Mouse (Mus musculus) limb, embryonic 13.5 days (tissue): ENCODE results near the gene Spag6. TPM values are rescaled to one million over a fixed set of nuclear protein-coding genes. Genes with fewer than 3 reads are reported as not detected.

Experiments
- ATAC-seq: fragments of 200-750 bp; cut with Nextera tagmentation; 2 replicates; pipeline ENCODE4 v1.8.0; 2017; ENCODE audit warnings: low read depth, moderate number of reproducible peaks, moderate TSS enrichment; ENCODE audit not compliant: low FRiP score
- H3K27ac ChIP-seq: fragments of 300-500 bp; sonication (generic); 2 replicates; pipeline ENCODE4 v1.5.1; 2015; ENCODE audit warnings: inconsistent platforms, mild to moderate bottlenecking, moderate library complexity
- H3K27me3 ChIP-seq: fragments of 300-500 bp; sonication (generic); 2 replicates; pipeline ENCODE4 v1.6.1; 2015; ENCODE audit warnings: mild to moderate bottlenecking, inconsistent platforms
- H3K36me3 ChIP-seq: fragments of 300-500 bp; sonication (generic); 2 replicates; pipeline ENCODE4 v1.6.1; 2015; ENCODE audit warnings: inconsistent platforms, mild to moderate bottlenecking, moderate library complexity
- H3K4me1 ChIP-seq: fragments of 300-500 bp; sonication (generic); 2 replicates; pipeline ENCODE4 v1.6.1; 2015; ENCODE audit warnings: inconsistent platforms
- H3K4me2 ChIP-seq: fragments of 300-500 bp; sonication (generic); replicated peaks from 2 replicates; pipeline ENCODE4 v1.6.1; 2015; ENCODE audit warnings: inconsistent platforms, mild to moderate bottlenecking, moderate library complexity
- H3K4me3 ChIP-seq: fragments of 300-500 bp; sonication (generic); 2 replicates; pipeline ENCODE4 v1.5.1; 2015; ENCODE audit warnings: moderate library complexity, mild to moderate bottlenecking, inconsistent platforms
- H3K9ac ChIP-seq: fragments of 300-500 bp; sonication (generic); 2 replicates; pipeline ENCODE4 v1.6.1; 2015; ENCODE audit warnings: mild to moderate bottlenecking, inconsistent platforms
- H3K9me3 ChIP-seq: fragments of 300-500 bp; sonication (generic); 2 replicates; pipeline ENCODE4 v1.6.1; 2016; ENCODE audit warnings: inconsistent platforms
- WGBS: fragments of 180-500 bp; shearing (Covaris S2); methylation state at CpG from one replicate; pipeline ENCODE4 v1.1.7; 2015; 5-methylcytosine and 5-hydroxymethylcytosine counted together
- polyA plus RNA-seq: library from polyadenylated mRNA; unstranded; fragments of >200 nt; fragmentation: Nextera tagmentation; extraction: Ambion mirVana; gene quantifications from 2 replicates; pipeline ENCODE4 v1.2.1, GENCODE M21; 2015

The Spag6 gene
- polyA plus RNA-seq, 1 experiment from 2014 or later, result not detected

DNA sequence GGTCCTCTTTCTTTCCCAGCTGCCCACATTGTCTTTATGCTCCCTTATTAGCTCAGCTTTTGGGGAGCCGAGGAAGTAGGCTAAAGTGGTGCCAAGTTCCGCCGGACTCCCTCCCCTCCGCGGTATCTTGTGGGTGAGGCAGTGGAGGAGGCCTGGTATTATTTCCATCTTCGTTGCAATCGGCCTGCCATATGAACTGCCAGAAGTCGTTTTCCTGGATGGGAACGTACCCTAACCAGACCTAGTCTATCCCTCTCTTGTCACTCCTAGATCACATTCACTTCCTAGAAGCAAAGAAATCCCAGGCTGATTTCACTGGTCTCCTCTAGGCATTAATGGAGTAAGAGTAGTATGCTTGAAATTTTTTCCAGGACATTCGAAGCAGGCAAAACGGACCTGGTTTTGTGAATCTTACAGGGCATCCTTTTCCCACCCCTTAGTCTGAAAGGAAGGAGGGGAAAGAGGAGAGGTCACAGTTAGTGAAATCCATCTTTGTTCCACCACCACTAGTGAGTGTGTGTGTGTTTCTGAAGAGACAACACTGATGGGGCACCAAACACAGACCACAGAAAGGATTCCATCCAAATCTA, 5.7 kb downstream of the Spag6 start:
- no peaks in the 10 kb centered on the region for H3K9me3 ChIP-seq
- no peaks in the 10 kb centered on the region for H3K36me3 ChIP-seq
- H3K4me2 ChIP-seq, result no peak overlapping the region
- peaks cover 68% of the 10 kb centered on the region for H3K27me3 ChIP-seq
- peaks cover 10% of the 10 kb centered on the region for H3K4me1 ChIP-seq
- WGBS, result 1% methylated on average over 11 of the region's 11 CpGs
- ATAC-seq, result no peak
- no peak overlapping the region for H3K9ac ChIP-seq
- no peak overlapping the region for H3K27ac ChIP-seq
- H3K4me3 ChIP-seq, result peak overlapping the region; percentile 19; the same call in 1 of the 2 replicates

- 69% methylated on average over 3 of the region's 3 CpGs for WGBS
- no peaks in the 10 kb centered on the region for H3K36me3 ChIP-seq
- no peak overlapping the region for H3K27ac ChIP-seq
- no peak overlapping the region for H3K4me2 ChIP-seq
- ATAC-seq, result no peak
- no peak overlapping the region for H3K4me3 ChIP-seq
- H3K9me3 ChIP-seq, result no peaks in the 10 kb centered on the region
- peaks cover 5% of the 10 kb centered on the region; the same call in 1 of the 2 replicates for H3K27me3 ChIP-seq
- no peaks in the 10 kb centered on the region for H3K4me1 ChIP-seq
- H3K9ac ChIP-seq, result no peak overlapping the region
Measured at GRCm38 (mm10) chr2:18710356-18710755, 16.5 kb downstream of the Spag6 start.

GRCm38 (mm10) chr2:18713071-18713470, 19.2 kb downstream of the Spag6 start:
- no peak overlapping the region for H3K9ac ChIP-seq
- 62% methylated on average over 2 of the region's 2 CpGs for WGBS
- no peak for ATAC-seq
- H3K4me1 ChIP-seq, result no peaks in the 10 kb centered on the region
- no peak overlapping the region for H3K27ac ChIP-seq
- no peaks in the 10 kb centered on the region for H3K9me3 ChIP-seq
- H3K4me3 ChIP-seq, result no peak overlapping the region
- H3K27me3 ChIP-seq, result 0 out of 2 replicates have a peak, but pooled peaks cover 2% of the 10 kb centered on the region
- H3K4me2 ChIP-seq, result no peak overlapping the region
- H3K36me3 ChIP-seq, result no peaks in the 10 kb centered on the region

DNA sequence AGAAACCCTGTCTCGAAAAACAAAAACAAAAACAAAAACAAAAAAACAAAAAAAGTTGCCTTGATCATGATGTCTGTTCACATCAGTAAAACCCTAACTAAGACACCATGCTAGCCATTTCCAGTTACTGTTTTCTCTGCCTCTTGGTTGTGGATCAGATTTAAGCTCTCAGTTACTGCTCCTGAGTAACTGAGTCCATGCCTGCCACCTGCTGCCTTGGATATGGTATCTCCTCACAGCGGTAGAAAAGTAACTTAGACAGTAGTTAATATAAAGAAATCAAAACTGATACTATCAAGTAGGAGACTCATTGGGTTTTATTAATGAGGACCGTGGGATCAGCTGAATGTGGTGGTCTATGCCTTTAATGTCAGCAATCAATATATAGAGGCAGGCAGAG, 20.5 kb downstream of the Spag6 start:
- no peak for ATAC-seq
- H3K27ac ChIP-seq, result no peak overlapping the region
- 69% methylated on average over 3 of the region's 3 CpGs for WGBS

DNA sequence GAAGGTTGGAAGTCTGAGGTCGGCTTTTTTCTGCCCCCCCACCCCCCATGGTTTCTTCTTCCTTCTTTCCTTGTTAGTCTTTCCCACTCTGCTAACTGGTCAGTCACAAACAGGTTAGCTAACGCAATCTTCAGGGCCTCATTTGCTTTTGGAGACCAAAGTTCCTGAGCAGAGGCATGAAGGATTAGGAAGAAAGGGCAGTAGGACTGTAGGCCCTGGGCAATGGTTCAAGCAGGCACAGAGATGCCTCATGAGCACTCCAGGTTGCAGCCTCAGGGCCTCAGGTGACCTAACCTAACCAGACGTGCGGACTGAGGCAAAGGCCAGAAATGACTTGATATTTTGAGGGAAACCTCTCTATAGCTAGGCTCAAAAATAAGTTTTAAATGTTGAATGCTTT, 24.7 kb downstream of the Spag6 start:
- H3K27me3 ChIP-seq, result 0 out of 2 replicates have a peak, but pooled peaks cover 2% of the 10 kb centered on the region
- 84% methylated on average over 4 of the region's 4 CpGs for WGBS
- H3K36me3 ChIP-seq, result no peaks in the 10 kb centered on the region
- H3K4me1 ChIP-seq, result no peaks in the 10 kb centered on the region
- no peak overlapping the region for H3K9ac ChIP-seq
- no peaks in the 10 kb centered on the region for H3K9me3 ChIP-seq
- H3K4me3 ChIP-seq, result no peak overlapping the region
- no peak for ATAC-seq
- H3K4me2 ChIP-seq, result no peak overlapping the region
- H3K27ac ChIP-seq, result no peak overlapping the region

More for the DNA sequence above, 20.5 kb downstream of the Spag6 start:
- no peak overlapping the region for H3K9ac ChIP-seq
- H3K9me3 ChIP-seq, result no peaks in the 10 kb centered on the region
- no peak overlapping the region for H3K4me2 ChIP-seq
- H3K36me3 ChIP-seq, result no peaks in the 10 kb centered on the region
- 0 out of 2 replicates have a peak, but pooled peaks cover 2% of the 10 kb centered on the region for H3K27me3 ChIP-seq
- no peak overlapping the region for H3K4me3 ChIP-seq
- H3K4me1 ChIP-seq, result no peaks in the 10 kb centered on the region

DNA sequence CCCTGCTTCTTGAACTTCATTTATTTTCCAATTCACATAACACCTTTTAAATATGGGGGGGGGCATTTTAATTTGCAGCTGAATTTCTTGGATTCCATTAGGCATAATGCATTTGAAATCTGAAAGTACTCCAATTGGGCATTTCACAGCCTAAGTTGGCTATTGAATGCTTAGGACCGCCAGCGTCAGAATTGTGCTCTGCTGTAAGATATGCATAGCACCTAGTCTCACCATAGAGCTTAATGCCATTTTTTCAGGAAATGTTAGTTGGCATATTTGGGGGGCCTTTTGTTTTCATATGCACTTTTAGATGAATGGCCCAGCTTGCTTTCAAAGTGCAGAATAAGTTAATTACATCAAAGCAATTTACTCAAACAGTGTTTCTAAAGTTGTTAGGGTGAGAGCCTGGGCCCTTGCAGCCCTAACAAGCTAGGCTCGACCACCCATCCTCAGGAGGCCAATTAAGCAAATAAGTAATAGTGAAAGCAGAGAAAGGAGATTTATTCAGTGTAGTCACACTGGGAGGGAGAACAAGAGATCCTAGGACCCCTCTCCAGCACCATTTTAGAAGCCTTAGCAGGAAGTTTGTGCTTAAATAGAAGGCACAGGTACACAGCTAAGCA, 28.5 kb downstream of the Spag6 start:
- H3K4me3 ChIP-seq, result no peak overlapping the region
- 0 out of 2 replicates have a peak, but pooled peaks cover 4% of the 10 kb centered on the region for H3K4me1 ChIP-seq
- H3K36me3 ChIP-seq, result no peaks in the 10 kb centered on the region
- 60% methylated on average over 3 of the region's 3 CpGs for WGBS
- no peak overlapping the region for H3K9ac ChIP-seq
- H3K27me3 ChIP-seq, result no peaks in the 10 kb centered on the region
- no peak for ATAC-seq
- no peaks in the 10 kb centered on the region for H3K9me3 ChIP-seq
- no peak overlapping the region for H3K27ac ChIP-seq
- no peak overlapping the region for H3K4me2 ChIP-seq

- H3K9ac ChIP-seq, result no peak overlapping the region
- H3K27me3 ChIP-seq, result no peaks in the 10 kb centered on the region
- no peak for ATAC-seq
- no peak overlapping the region for H3K4me2 ChIP-seq
- no peaks in the 10 kb centered on the region for H3K36me3 ChIP-seq
- no peaks in the 10 kb centered on the region for H3K9me3 ChIP-seq
- H3K4me3 ChIP-seq, result no peak overlapping the region
- H3K4me1 ChIP-seq, result 0 out of 2 replicates have a peak, but pooled peaks cover 4% of the 10 kb centered on the region
- WGBS, result 88% methylated on average over 1 of the region's 1 CpGs
- no peak overlapping the region for H3K27ac ChIP-seq
Measured at GRCm38 (mm10) chr2:18724462-18724861, 30.6 kb downstream of the Spag6 start.

DNA sequence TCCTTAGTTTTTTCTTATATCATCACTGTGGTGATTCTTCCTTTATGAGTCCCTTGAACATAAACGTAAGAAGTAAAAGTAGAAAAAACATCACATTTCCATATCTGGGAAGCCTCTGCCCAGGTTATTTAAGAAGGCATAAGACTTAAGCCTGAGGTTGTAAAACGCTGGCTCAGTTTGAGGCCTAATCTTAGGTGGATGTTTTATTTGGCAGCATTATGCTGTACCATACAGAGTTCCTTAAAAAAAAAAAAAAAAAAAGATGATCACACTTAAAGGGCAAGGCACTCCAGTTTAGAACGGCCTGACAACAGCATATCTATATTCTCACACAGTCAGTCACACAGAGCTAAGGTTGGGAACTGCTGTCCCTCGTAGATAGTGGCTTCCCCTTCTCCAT, 32.0 kb downstream of the Spag6 start:
- no peaks in the 10 kb centered on the region for H3K9me3 ChIP-seq
- H3K4me2 ChIP-seq, result no peak overlapping the region
- ATAC-seq, result no peak
- no peak overlapping the region for H3K9ac ChIP-seq
- H3K4me1 ChIP-seq, result 0 out of 2 replicates have a peak, but pooled peaks cover 4% of the 10 kb centered on the region
- 62% methylated on average over 4 of the region's 4 CpGs for WGBS
- no peak overlapping the region for H3K4me3 ChIP-seq
- H3K27me3 ChIP-seq, result no peaks in the 10 kb centered on the region
- no peak overlapping the region for H3K27ac ChIP-seq
- no peaks in the 10 kb centered on the region for H3K36me3 ChIP-seq

- no peak overlapping the region for H3K4me2 ChIP-seq
- H3K9me3 ChIP-seq, result no peaks in the 10 kb centered on the region
- H3K4me3 ChIP-seq, result no peak overlapping the region
- H3K27me3 ChIP-seq, result no peaks in the 10 kb centered on the region
- no peak overlapping the region for H3K9ac ChIP-seq
- 36% methylated on average over 9 of the region's 9 CpGs for WGBS
- H3K4me1 ChIP-seq, result no peaks in the 10 kb centered on the region
- H3K27ac ChIP-seq, result no peak overlapping the region
- no peak for ATAC-seq
- H3K36me3 ChIP-seq, result no peaks in the 10 kb centered on the region
Measured at GRCm38 (mm10) chr2:18731718-18732117, 37.9 kb downstream of the Spag6 start.

GRCm38 (mm10) chr2:18734394-18735127, 40.7 kb downstream of the Spag6 start:
- no peak overlapping the region for H3K9ac ChIP-seq

DNA sequence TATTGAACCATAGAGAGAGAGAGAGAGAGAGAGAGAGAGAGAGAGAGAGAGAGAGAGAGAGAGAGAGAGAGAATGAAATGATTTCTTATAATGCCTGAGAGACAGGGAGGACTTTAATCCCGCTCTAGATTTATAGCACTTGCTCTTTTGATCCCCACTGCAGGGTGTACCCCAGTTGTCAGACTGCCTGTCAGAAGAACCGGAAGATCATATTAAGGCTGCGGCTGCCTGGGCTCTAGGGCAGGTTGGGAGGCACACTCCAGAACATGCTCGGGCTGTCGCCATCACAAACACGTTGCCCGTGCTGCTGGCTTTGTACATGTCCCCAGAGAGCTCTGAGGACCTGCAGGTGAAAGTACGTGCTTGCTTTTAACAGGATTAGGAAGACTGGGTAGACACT, 43.2 kb downstream of the Spag6 start:
- H3K27ac ChIP-seq, result no peak overlapping the region
- 32% methylated on average over 8 of the region's 8 CpGs for WGBS

More at GRCm38 (mm10) chr2:18734394-18735127, 40.7 kb downstream of the Spag6 start:
- no peak overlapping the region for H3K4me2 ChIP-seq
- H3K4me1 ChIP-seq, result no peaks in the 10 kb centered on the region
- ATAC-seq, result no peak
- no peak overlapping the region for H3K27ac ChIP-seq
- 48% methylated on average over 5 of the region's 5 CpGs for WGBS
- H3K4me3 ChIP-seq, result no peak overlapping the region
- H3K9me3 ChIP-seq, result no peaks in the 10 kb centered on the region
- H3K27me3 ChIP-seq, result no peaks in the 10 kb centered on the region
- no peaks in the 10 kb centered on the region for H3K36me3 ChIP-seq

GRCm38 (mm10) chr2:18739216-18739615, 45.4 kb downstream of the Spag6 start:
- H3K36me3 ChIP-seq, result no peaks in the 10 kb centered on the region
- H3K9me3 ChIP-seq, result no peaks in the 10 kb centered on the region
- H3K9ac ChIP-seq, result no peak overlapping the region
- no peaks in the 10 kb centered on the region for H3K27me3 ChIP-seq
- H3K4me2 ChIP-seq, result no peak overlapping the region
- H3K4me3 ChIP-seq, result no peak overlapping the region
- no peaks in the 10 kb centered on the region for H3K4me1 ChIP-seq
- no peak overlapping the region for H3K27ac ChIP-seq
- ATAC-seq, result no peak
- 42% methylated on average over 2 of the region's 2 CpGs for WGBS

More for the DNA sequence above, 43.2 kb downstream of the Spag6 start:
- Histone ChIP-seq H3K36me3 (no peaks in the 10 kb centered on the region), H3K4me1 (no peaks in the 10 kb centered on the region), H3K4me3 (no peak overlapping the region), H3K9ac (no peak overlapping the region), H3K9me3 (no peaks in the 10 kb centered on the region), H3K4me2 (no peak overlapping the region), H3K27me3 (no peaks in the 10 kb centered on the region)
- no peak for ATAC-seq
